Mouse (Mus musculus): ENCODE measurements at regions not wholly inside any gene's neighbourhood (a gene's known extent, or its start where the extent isn't known, plus 50 kb on each side); places are given as distances from the start of the nearest gene placed in this dataset.
A peak's percentile ranks its signal among the peaks of the same experiment; 100 is the strongest.

- H3K4me1 ChIP-seq (replicated peaks; ENCODE audit: low read depth, low read length): no peaks in the 10 kb centered on the region
- no peak overlapping the region for H3K4me3 ChIP-seq (replicated peaks; ENCODE audit: low read length)
- H3K9me3 ChIP-seq (ENCODE audit: low read length): no peaks in the 10 kb centered on the region
- TF ChIP-seq POU5F1 (IDR thresholded peaks at IDR 0.05; ENCODE audit: borderline replicate concordance, low read length) (no peak), CTCF (conservative IDR thresholded peaks at IDR 0.05; ENCODE audit: low read length) (no peak), NANOG (IDR thresholded peaks at IDR 0.05; ENCODE audit: borderline replicate concordance, low read length) (no peak)
- H3K36me3 ChIP-seq (ENCODE audit: insufficient read depth, low read length): no peaks in the 10 kb centered on the region
- no peaks in the 10 kb centered on the region for H3K27me3 ChIP-seq (ENCODE audit: insufficient read depth, low read length)
Measured at GRCm38 (mm10) chr7:94637367-94638023, 1533.6 kb upstream of the Tenm4 start.

- no peaks in the 10 kb centered on the region for H3K9me3 ChIP-seq (ENCODE audit: low read length)
- TF ChIP-seq NANOG (IDR thresholded peaks at IDR 0.05; ENCODE audit: borderline replicate concordance, low read length) (peak; percentile 87), POU5F1 (IDR thresholded peaks at IDR 0.05; ENCODE audit: borderline replicate concordance, low read length) (no peak), CTCF (conservative IDR thresholded peaks at IDR 0.05; ENCODE audit: low read length) (no peak)
- peaks cover 18% of the 10 kb centered on the region for H3K4me1 ChIP-seq (replicated peaks; ENCODE audit: low read depth, low read length)
- H3K27me3 ChIP-seq (ENCODE audit: insufficient read depth, low read length): peaks cover 13% of the 10 kb centered on the region; the same call in 1 of the 2 replicates
- no peak overlapping the region for H3K4me3 ChIP-seq (replicated peaks; ENCODE audit: low read length)
- H3K36me3 ChIP-seq (ENCODE audit: insufficient read depth, low read length): no peaks in the 10 kb centered on the region
Measured at GRCm38 (mm10) chr7:94644560-94645285, 1526.3 kb upstream of the Tenm4 start.

DNA sequence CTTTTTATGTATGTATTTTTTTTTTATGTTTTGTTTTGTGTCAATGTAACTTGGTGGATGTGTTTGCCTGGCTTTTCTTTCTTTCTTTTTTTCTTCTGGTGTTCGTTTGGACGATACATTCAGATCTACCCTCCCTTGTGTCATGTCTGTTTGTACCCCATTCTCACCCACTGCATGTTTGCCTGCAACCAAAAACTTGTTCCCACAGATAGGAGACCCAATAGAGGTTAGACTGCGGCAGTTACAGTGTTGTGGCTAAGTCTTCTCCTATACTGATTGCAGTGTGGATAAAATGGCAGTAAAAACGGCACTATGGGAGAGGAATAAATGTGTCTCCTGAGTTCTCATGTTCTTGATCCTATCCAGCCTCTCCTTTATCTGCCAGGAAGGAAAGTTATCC lies 1525.7 kb upstream of the Tenm4 start:
- no peak for TF ChIP-seq CTCF (conservative IDR thresholded peaks at IDR 0.05; ENCODE audit: low read length)
- TF ChIP-seq POU5F1 (IDR thresholded peaks at IDR 0.05; ENCODE audit: borderline replicate concordance, low read length): no peak
- no peak for TF ChIP-seq NANOG (IDR thresholded peaks at IDR 0.05; ENCODE audit: borderline replicate concordance, low read length)
- Histone ChIP-seq H3K4me1 (replicated peaks; ENCODE audit: low read depth, low read length) (peaks cover 18% of the 10 kb centered on the region), H3K9me3 (ENCODE audit: low read length) (no peaks in the 10 kb centered on the region), H3K36me3 (ENCODE audit: insufficient read depth, low read length) (no peaks in the 10 kb centered on the region), H3K4me3 (replicated peaks; ENCODE audit: low read length) (no peak overlapping the region), H3K27me3 (ENCODE audit: insufficient read depth, low read length) (peaks cover 13% of the 10 kb centered on the region; the same call in 1 of the 2 replicates)

- H3K36me3 ChIP-seq (ENCODE audit: insufficient read depth, low read length): no peaks in the 10 kb centered on the region
- no peaks in the 10 kb centered on the region for H3K9me3 ChIP-seq (ENCODE audit: low read length)
- peaks cover 9% of the 10 kb centered on the region for H3K4me1 ChIP-seq (replicated peaks; ENCODE audit: low read depth, low read length)
- H3K4me3 ChIP-seq (replicated peaks; ENCODE audit: low read length): no peak overlapping the region
- peaks cover 6% of the 10 kb centered on the region; the same call in 1 of the 2 replicates for H3K27me3 ChIP-seq (ENCODE audit: insufficient read depth, low read length)
- no peak for TF ChIP-seq CTCF (conservative IDR thresholded peaks at IDR 0.05; ENCODE audit: low read length)
- no peak for TF ChIP-seq POU5F1 (IDR thresholded peaks at IDR 0.05; ENCODE audit: borderline replicate concordance, low read length)
- no peak for TF ChIP-seq NANOG (IDR thresholded peaks at IDR 0.05; ENCODE audit: borderline replicate concordance, low read length)
Measured at GRCm38 (mm10) chr7:94650462-94650861, 1520.6 kb upstream of the Tenm4 start.

DNA sequence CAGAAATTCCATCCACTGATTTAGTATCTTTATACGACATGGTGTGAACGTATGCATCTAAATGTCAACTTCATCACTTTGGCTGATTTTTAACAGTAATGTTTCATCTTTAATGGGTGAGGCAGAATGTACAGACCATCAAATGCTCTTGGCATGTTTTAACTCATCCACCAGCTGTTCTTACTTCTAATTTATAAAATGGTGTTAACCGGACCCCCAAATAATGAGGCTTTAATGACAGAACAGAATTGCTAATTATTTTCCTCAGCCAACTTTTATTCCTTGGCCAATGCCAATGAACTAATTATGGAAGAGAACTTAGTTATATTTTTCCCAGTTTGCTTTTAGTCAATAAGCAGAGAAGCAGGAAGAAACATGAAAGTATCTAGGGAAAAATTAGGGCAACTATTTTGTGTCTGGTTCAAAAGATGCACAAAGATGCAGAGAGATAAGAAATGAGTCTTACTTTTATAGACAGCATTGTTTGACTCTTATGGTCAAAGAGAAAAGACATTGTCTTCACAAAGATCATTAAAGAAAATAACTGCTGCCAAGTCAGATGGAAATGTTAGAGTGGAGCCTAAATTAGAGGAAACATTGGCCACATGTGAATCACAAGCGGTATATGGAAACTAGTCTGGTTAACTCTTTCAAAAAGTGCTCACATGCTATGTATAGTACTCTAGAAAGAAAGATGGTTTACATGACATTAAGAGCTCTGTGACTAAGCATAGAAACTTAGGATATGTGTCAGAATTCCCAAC lies 1504.5 kb upstream of the Tenm4 start:
- Histone ChIP-seq H3K4me3 (replicated peaks; ENCODE audit: low read length) (no peak overlapping the region), H3K36me3 (ENCODE audit: insufficient read depth, low read length) (no peaks in the 10 kb centered on the region), H3K9me3 (ENCODE audit: low read length) (no peaks in the 10 kb centered on the region), H3K27me3 (ENCODE audit: insufficient read depth, low read length) (no peaks in the 10 kb centered on the region), H3K4me1 (replicated peaks; ENCODE audit: low read depth, low read length) (no peaks in the 10 kb centered on the region)
- no peak for TF ChIP-seq NANOG (IDR thresholded peaks at IDR 0.05; ENCODE audit: borderline replicate concordance, low read length)
- no peak for TF ChIP-seq CTCF (conservative IDR thresholded peaks at IDR 0.05; ENCODE audit: low read length)
- TF ChIP-seq POU5F1 (IDR thresholded peaks at IDR 0.05; ENCODE audit: borderline replicate concordance, low read length): no peak

DNA sequence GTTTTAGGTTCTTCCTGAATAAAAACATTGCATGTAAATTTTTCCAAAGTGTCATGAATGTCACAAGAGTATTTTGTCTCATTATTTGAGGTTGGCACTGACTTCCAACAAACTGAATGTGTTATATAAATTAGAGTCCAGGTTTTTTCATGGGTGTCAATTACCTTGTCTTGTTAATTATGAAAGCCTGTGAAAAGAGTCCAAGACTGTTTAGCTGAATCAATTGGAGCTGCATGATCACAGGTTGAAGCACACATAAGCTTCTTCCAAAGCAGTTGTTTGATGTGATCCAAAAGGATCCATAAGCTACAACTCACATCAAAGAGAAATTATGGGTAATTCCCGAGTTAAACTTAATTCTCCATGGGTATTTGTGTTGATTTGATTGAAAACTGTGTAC lies 1502.8 kb upstream of the Tenm4 start:
- no peaks in the 10 kb centered on the region for H3K27me3 ChIP-seq (ENCODE audit: insufficient read depth, low read length)
- no peaks in the 10 kb centered on the region for H3K4me1 ChIP-seq (replicated peaks; ENCODE audit: low read depth, low read length)
- TF ChIP-seq NANOG (IDR thresholded peaks at IDR 0.05; ENCODE audit: borderline replicate concordance, low read length): no peak
- TF ChIP-seq CTCF (conservative IDR thresholded peaks at IDR 0.05; ENCODE audit: low read length): no peak
- H3K36me3 ChIP-seq (ENCODE audit: insufficient read depth, low read length): no peaks in the 10 kb centered on the region
- H3K4me3 ChIP-seq (replicated peaks; ENCODE audit: low read length): no peak overlapping the region
- peaks cover 10% of the 10 kb centered on the region; the same call in 1 of the 2 replicates for H3K9me3 ChIP-seq (ENCODE audit: low read length)

- TF ChIP-seq CTCF (conservative IDR thresholded peaks at IDR 0.05; ENCODE audit: low read length) (no peak), NANOG (IDR thresholded peaks at IDR 0.05; ENCODE audit: borderline replicate concordance, low read length) (no peak), POU5F1 (IDR thresholded peaks at IDR 0.05; ENCODE audit: borderline replicate concordance, low read length) (no peak)
- Histone ChIP-seq H3K36me3 (ENCODE audit: insufficient read depth, low read length) (no peaks in the 10 kb centered on the region), H3K4me3 (replicated peaks; ENCODE audit: low read length) (no peak overlapping the region), H3K9me3 (ENCODE audit: low read length) (peaks cover 10% of the 10 kb centered on the region; the same call in 1 of the 2 replicates), H3K4me1 (replicated peaks; ENCODE audit: low read depth, low read length) (no peaks in the 10 kb centered on the region), H3K27me3 (ENCODE audit: insufficient read depth, low read length) (no peaks in the 10 kb centered on the region)
Measured at GRCm38 (mm10) chr7:94668836-94669396, 1502.1 kb upstream of the Tenm4 start.

GRCm38 (mm10) chr7:94687887-94688286 lies 1483.2 kb upstream of the Tenm4 start:
- Histone ChIP-seq H3K9me3 (ENCODE audit: low read length) (no peaks in the 10 kb centered on the region), H3K4me3 (replicated peaks; ENCODE audit: low read length) (no peak overlapping the region)

More at GRCm38 (mm10) chr7:94687887-94688286, 1483.2 kb upstream of the Tenm4 start:
- TF ChIP-seq NANOG (IDR thresholded peaks at IDR 0.05; ENCODE audit: borderline replicate concordance, low read length): no peak
- TF ChIP-seq CTCF (conservative IDR thresholded peaks at IDR 0.05; ENCODE audit: low read length): no peak
- no peak for TF ChIP-seq POU5F1 (IDR thresholded peaks at IDR 0.05; ENCODE audit: borderline replicate concordance, low read length)
- Histone ChIP-seq H3K27me3 (ENCODE audit: insufficient read depth, low read length) (no peaks in the 10 kb centered on the region), H3K4me1 (replicated peaks; ENCODE audit: low read depth, low read length) (no peaks in the 10 kb centered on the region), H3K36me3 (ENCODE audit: insufficient read depth, low read length) (no peaks in the 10 kb centered on the region)

Measured in E14TG2a.4 (cell line).